Mouse (Mus musculus) testis, adult 2 months (tissue): ENCODE data around the gene Styk1.

Source experiments
- CTCF ChIP-seq: fragments of 200-500 bp; IDR thresholded peaks from 2 replicates; pipeline ENCODE4 v1.5.1; 2012; ENCODE audit warnings: low read depth, mild to moderate bottlenecking, inconsistent platforms, low read length, moderate library complexity; ENCODE audit not compliant: control insufficient read depth, insufficient read depth, insufficient replicate concordance
- POLR2A ChIP-seq: fragments of 200-500 bp; IDR thresholded peaks from 2 replicates; pipeline ENCODE4 v1.6.1; 2012; ENCODE audit warnings: low read depth, mild to moderate bottlenecking, inconsistent platforms, low read length, moderate library complexity; ENCODE audit not compliant: control insufficient read depth

GRCm38 (mm10) chr6:131382984-131383337 lies 29.6 kb upstream of the Styk1 start:
- TF ChIP-seq CTCF: no peak
- no peak for TF ChIP-seq POLR2A
